Mouse (Mus musculus) MEL (cell line): ENCODE results near the gene Ccdc92b. TPM values are rescaled to one million over a fixed set of nuclear protein-coding genes. Genes with fewer than 3 reads are reported as not detected.

ENCODE experiments used
- DNase-seq: peaks from one replicate; pipeline ENCODE4 v3.0.0; 2011; ENCODE audit warnings: low read depth, low spot score
- H3K27ac ChIP-seq: 2 replicates; pipeline ENCODE4 v1.5.1; 2012; ENCODE audit warnings: low read depth, mild to moderate bottlenecking, control low read depth, low read length, moderate library complexity; ENCODE audit not compliant: control insufficient read depth
- H3K27me3 ChIP-seq, 2 experiments: fragments of 150-350 bp in 1 of 2; sonication (generic) in 1 of 2; 2 replicates each; pipeline ENCODE4 v1.6.1; 2012; ENCODE audit warnings: low read length in 2 of 2, mild to moderate bottlenecking in 2 of 2, improper control_type of control experiment in 1 of 2, moderate library complexity in 1 of 2; ENCODE audit not compliant: insufficient read depth in 2 of 2, control insufficient read depth in 1 of 2
- H3K36me3 ChIP-seq, 2 experiments: 2 replicates each; pipeline ENCODE4 v1.6.1; 2012 to 2014; ENCODE audit warnings: low read length in 2 of 2, improper control_type of control experiment in 1 of 2, inconsistent platforms in 1 of 2, mild to moderate bottlenecking in 1 of 2; ENCODE audit not compliant: insufficient read depth in 2 of 2, control insufficient read depth in 1 of 2
- H3K4me1 ChIP-seq, 2 experiments: fragments of 150-350 bp in 1 of 2; sonication (generic) in 1 of 2; 2 replicates each; pipeline ENCODE4 v1.6.1; 2012; ENCODE audit warnings: low read length in 2 of 2, improper control_type of control experiment in 1 of 2, mild to moderate bottlenecking in 1 of 2; ENCODE audit not compliant: insufficient read depth in 2 of 2, control insufficient read depth in 1 of 2
- H3K4me3 ChIP-seq, 2 experiments: fragments of 150-350 bp in 1 of 2; sonication (generic) in 1 of 2; 2 replicates each; pipeline ENCODE4 v1.5.1; 2012; ENCODE audit warnings: low read depth in 2 of 2, low read length in 2 of 2, mild to moderate bottlenecking in 2 of 2, moderate library complexity in 2 of 2, control low read depth in 1 of 2, improper control_type of control experiment in 1 of 2; ENCODE audit not compliant: control insufficient read depth in 1 of 2, insufficient read depth in 1 of 2
- H3K79me2 ChIP-seq: 2 replicates; pipeline ENCODE4 v1.6.1; 2012; ENCODE audit warnings: mild to moderate bottlenecking, low read length, moderate library complexity; ENCODE audit not compliant: control insufficient read depth, poor library complexity, insufficient read depth
- H3K9ac ChIP-seq: 2 replicates; pipeline ENCODE4 v1.6.1; 2012; ENCODE audit warnings: low read depth, mild to moderate bottlenecking, control low read depth, low read length, moderate library complexity; ENCODE audit not compliant: control insufficient read depth, poor library complexity, severe bottlenecking
- H3K9me3 ChIP-seq: fragments of 150-350 bp; sonication (generic); replicated peaks from 2 replicates; pipeline ENCODE4 v1.6.1; 2012; ENCODE audit warnings: mild to moderate bottlenecking, low read length, improper control_type of control experiment, moderate library complexity; ENCODE audit not compliant: insufficient read depth
- BHLHE40 ChIP-seq: IDR thresholded peaks from 2 replicates; pipeline ENCODE4 v1.6.1; 2012; ENCODE audit warnings: low read depth, mild to moderate bottlenecking, inconsistent platforms, low read length, improper control_type of control experiment, borderline replicate concordance
- CTCF ChIP-seq, 3 experiments: IDR thresholded peaks in 2 of 3; conservative IDR thresholded peaks in 1 of 3; 2 replicates each; pipeline ENCODE4 v1.5.1; 2011 to 2012; ENCODE audit warnings: low read length in 3 of 3, low read depth in 2 of 3, mild to moderate bottlenecking in 2 of 3, improper control_type of control experiment in 1 of 3, inconsistent platforms in 1 of 3, mixed read lengths in 1 of 3, moderate library complexity in 1 of 3; ENCODE audit not compliant: control insufficient read depth in 1 of 3, insufficient read depth in 1 of 3, poor library complexity in 1 of 3, severe bottlenecking in 1 of 3
- EP300 ChIP-seq, 2 experiments: IDR thresholded peaks; 2 replicates each; pipeline ENCODE4 v1.6.1; 2011; ENCODE audit warnings: improper control_type of control experiment in 2 of 2, low read length in 2 of 2, low read depth in 1 of 2, mild to moderate bottlenecking in 1 of 2
- GATA1 ChIP-seq: IDR thresholded peaks from 2 replicates; pipeline ENCODE4 v1.6.1; 2011; ENCODE audit warnings: low read depth, low read length, improper control_type of control experiment
- MYC ChIP-seq: IDR thresholded peaks from 2 replicates; pipeline ENCODE4 v1.6.1; 2011; ENCODE audit warnings: low read depth, mild to moderate bottlenecking, low read length, improper control_type of control experiment, moderate library complexity
- RAD21 ChIP-seq: IDR thresholded peaks from 2 replicates; pipeline ENCODE4 v1.6.1; 2011; ENCODE audit warnings: mild to moderate bottlenecking, low read depth, low read length, improper control_type of control experiment
- RCOR1 ChIP-seq: IDR thresholded peaks from 2 replicates; pipeline ENCODE4 v1.6.1; 2012; ENCODE audit warnings: low read depth, mild to moderate bottlenecking, inconsistent platforms, low read length, improper control_type of control experiment
- SMC3 ChIP-seq: IDR thresholded peaks from 2 replicates; pipeline ENCODE4 v1.6.1; 2011; ENCODE audit warnings: low read depth, low read length, improper control_type of control experiment
- TAL1 ChIP-seq: IDR thresholded peaks from 2 replicates; pipeline ENCODE4 v1.6.1; 2012; ENCODE audit warnings: mild to moderate bottlenecking, inconsistent platforms, low read length, moderate library complexity, mixed read lengths
- TBP ChIP-seq: IDR thresholded peaks from 2 replicates; pipeline ENCODE4 v1.8.0; 2011; ENCODE audit warnings: low read depth, low read length, improper control_type of control experiment
- TCF12 ChIP-seq: IDR thresholded peaks from 2 replicates; pipeline ENCODE4 v1.6.1; 2014; ENCODE audit warnings: low read depth, mild to moderate bottlenecking, inconsistent platforms, low read length, improper control_type of control experiment, moderate library complexity
- UBTF ChIP-seq: IDR thresholded peaks from 2 replicates; pipeline ENCODE4 v1.6.1; 2012; ENCODE audit warnings: low read depth, mild to moderate bottlenecking, inconsistent platforms, low read length, improper control_type of control experiment, moderate library complexity, borderline replicate concordance; ENCODE audit not compliant: insufficient read depth
- ZC3H11A ChIP-seq: IDR thresholded peaks from 2 replicates; pipeline ENCODE4 v1.6.1; 2012; ENCODE audit warnings: low read depth, mild to moderate bottlenecking, inconsistent platforms, low read length, improper control_type of control experiment
- ZMIZ1 ChIP-seq: IDR thresholded peaks from 2 replicates; pipeline ENCODE4 v1.6.1; 2012; ENCODE audit warnings: low read depth, mild to moderate bottlenecking, inconsistent platforms, low read length, improper control_type of control experiment, moderate library complexity
- ZNF384 ChIP-seq: IDR thresholded peaks from 2 replicates; pipeline ENCODE4 v1.6.1; 2012; ENCODE audit warnings: low read depth, mild to moderate bottlenecking, inconsistent platforms, low read length, improper control_type of control experiment
- polyA plus RNA-seq, 2 experiments: library from polyadenylated mRNA; stranded (reverse) in 1 of 2; unstranded in 1 of 2; fragments of >175 nt in 1 of 2; fragments of >200 nt in 1 of 2; gene quantifications; 2 replicates each; pipeline versions ENCODE4 v1.2.1 to v1.2.4; 2012; ENCODE audit warnings: low replicate concordance in 2 of 2, low read depth in 1 of 2; ENCODE audit not compliant: insufficient read length in 2 of 2, insufficient read depth in 1 of 2, missing spikeins in 1 of 2
- total RNA-seq: library from RNA; depleted of rRNA; stranded (reverse); fragments of 300-350 nt; gene quantifications from 2 replicates; pipeline ENCODE4 v1.2.3, GENCODE M21; 2012

The Ccdc92b gene
- total and polyA plus RNA-seq, 3 experiments = 0.12 to 1.3 TPM; not detected in 1

- no peak for DNase-seq
- no peak overlapping the region for H3K9ac ChIP-seq
- no peaks in the 10 kb centered on the region for H3K9me3 ChIP-seq
- no peaks in the 10 kb centered on the region for H3K4me1 ChIP-seq
- TF ChIP-seq ZMIZ1 (no peak), GATA1 (no peak), TBP (no peak), UBTF (no peak), TAL1 (no peak), MYC (no peak), ZNF384 (no peak), RAD21 (no peak), TCF12 (no peak), CTCF (IDR thresholded peaks at IDR 0.05 in 2 of 3, conservative IDR thresholded peaks at IDR 0.05 in 1 of 3; ENCODE audit: control insufficient read depth in 1 of 3, insufficient read depth in 1 of 3, low read depth in 2 of 3, low read length in 3 of 3, poor library complexity in 1 of 3, severe bottlenecking in 1 of 3) (no peak), SMC3 (no peak)
- no peak overlapping the region for H3K4me3 ChIP-seq
- H3K79me2 ChIP-seq = no peaks in the 10 kb centered on the region
- no peak overlapping the region for H3K27ac ChIP-seq
- H3K27me3 ChIP-seq = no peaks in the 10 kb centered on the region
- no peaks in the 10 kb centered on the region for H3K36me3 ChIP-seq
Observed at GRCm38 (mm10) chr11:74590691-74591090, 28.7 kb upstream of the Ccdc92b start.

- Histone ChIP-seq H3K9me3 (no peaks in the 10 kb centered on the region), H3K27ac (no peak overlapping the region), H3K36me3 (no peaks in the 10 kb centered on the region), H3K4me3 (no peak overlapping the region), H3K4me1 (peaks cover 0 to under 1% of the 10 kb centered on the region in 2 experiments; a peak in 2 of 4 replicates), H3K79me2 (no peaks in the 10 kb centered on the region), H3K9ac (no peak overlapping the region), H3K27me3 (no peaks in the 10 kb centered on the region)
- TF ChIP-seq BHLHE40 = no peak
- no peak for TF ChIP-seq EP300 (IDR thresholded peaks at IDR 0.05; ENCODE audit: low read depth in 1 of 2, low read length in 2 of 2)
- no peak for TF ChIP-seq ZC3H11A
- TF ChIP-seq RCOR1 = no peak
- no peak for TF ChIP-seq UBTF
- no peak for DNase-seq
Observed at GRCm38 (mm10) chr11:74592246-74592645, 27.2 kb upstream of the Ccdc92b start.
